Mouse (Mus musculus): Measurements from ENCODE around the gene Dlg5.

The Dlg5 gene

GRCm38 (mm10) chr14:24132092-24132491 is 113.6 kb downstream of the Dlg5 start:
- no peak for DNase-seq (ENCODE audit: extremely low read depth, low read depth)

DNA sequence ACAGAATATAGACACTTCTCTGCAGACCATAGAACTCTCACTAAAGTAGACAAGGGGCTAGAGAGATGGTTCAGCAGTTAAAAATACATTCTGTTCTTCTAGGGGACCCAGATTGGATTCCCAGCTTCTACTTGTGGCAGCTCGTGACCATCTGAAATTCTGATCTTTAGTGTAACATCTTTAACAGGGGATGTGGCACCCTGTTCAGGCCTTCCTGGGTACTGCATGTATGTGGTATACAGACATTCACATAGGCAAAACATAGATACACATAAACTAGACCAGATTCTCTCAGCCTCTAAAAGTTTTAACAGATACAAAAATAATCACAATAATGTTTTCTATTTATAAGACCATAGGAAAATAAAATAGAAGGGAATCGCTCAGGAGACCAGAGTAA is 120.7 kb downstream of the Dlg5 start:
- no peak for DNase-seq (ENCODE audit: extremely low read depth, low read depth)

- no peak for DNase-seq (ENCODE audit: extremely low read depth, low read depth)
Observed at GRCm38 (mm10) chr14:24124171-24124570, 121.5 kb downstream of the Dlg5 start.

- DNase-seq (ENCODE audit: extremely low read depth, low read depth), result no peak
Observed at GRCm38 (mm10) chr14:24106734-24107133, 139.0 kb downstream of the Dlg5 start.

GRCm38 (mm10) chr14:24098828-24099227 is 146.9 kb downstream of the Dlg5 start:
- no peak for DNase-seq (ENCODE audit: extremely low read depth, low read depth)

GRCm38 (mm10) chr14:24094656-24095055 is 151.1 kb downstream of the Dlg5 start:
- no peak for DNase-seq (ENCODE audit: extremely low read depth, low read depth)

DNA sequence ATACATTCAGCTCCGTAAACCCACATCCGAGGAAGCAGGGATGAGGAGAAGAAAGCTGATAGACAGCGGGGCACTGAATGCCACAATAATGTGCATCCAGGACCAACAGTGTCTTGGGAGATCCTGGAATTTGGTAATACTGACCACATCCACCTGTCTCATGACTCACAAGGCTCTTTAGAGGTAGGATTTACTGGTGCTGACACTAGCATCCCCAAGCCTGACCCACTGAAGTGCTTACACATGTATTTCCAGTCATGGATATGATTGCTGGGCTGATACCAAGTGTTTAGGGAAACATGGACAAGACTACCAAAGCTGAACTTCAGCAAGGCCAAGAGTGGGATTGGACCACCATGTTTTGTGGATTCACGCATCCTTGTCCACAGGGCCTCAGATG is 152.5 kb downstream of the Dlg5 start:
- no peak for DNase-seq (ENCODE audit: extremely low read depth, low read depth)

DNA sequence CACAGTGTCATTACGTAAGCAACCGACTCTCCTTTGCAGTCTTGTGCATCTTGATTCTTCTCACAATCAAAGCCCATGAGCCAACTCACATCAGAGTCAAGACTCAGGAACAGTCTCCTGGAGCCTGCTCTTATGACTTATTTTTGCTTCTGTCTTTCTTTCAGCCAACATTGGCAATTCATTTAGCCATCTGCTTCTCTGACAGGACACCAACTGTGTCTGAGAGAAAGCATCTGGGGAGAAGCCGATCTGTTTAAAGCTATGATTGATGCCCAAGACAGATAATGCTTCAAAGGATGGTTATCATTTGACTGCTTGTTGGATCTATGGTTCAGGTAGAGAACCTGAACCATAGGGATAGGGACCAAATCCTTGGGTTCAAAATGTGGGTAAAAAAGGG is 153.3 kb downstream of the Dlg5 start:
- no peak for DNase-seq (ENCODE audit: extremely low read depth, low read depth)

DNA sequence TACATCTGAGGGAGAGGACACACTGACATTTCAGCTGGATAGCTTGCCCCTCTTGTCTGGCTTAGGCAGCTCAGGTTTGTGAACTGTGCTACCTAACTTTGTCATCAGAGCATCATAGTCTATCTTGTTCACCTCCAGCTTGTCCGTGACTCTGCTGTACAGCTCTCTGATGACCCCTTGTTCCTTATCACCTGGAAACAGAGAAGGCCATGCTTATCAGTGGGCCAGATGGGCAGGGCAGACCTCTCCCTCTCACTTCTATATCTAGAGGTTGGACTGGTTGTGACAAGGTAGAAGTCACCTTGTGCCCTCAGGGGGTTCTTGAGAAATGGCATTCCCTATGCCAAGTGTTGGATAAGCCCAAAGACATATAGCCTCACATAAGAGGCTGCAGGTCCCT is 154.9 kb downstream of the Dlg5 start:
- DNase-seq (ENCODE audit: extremely low read depth, low read depth), result no peak

GRCm38 (mm10) chr14:24089181-24089580 is 156.5 kb downstream of the Dlg5 start:
- no peak for DNase-seq (ENCODE audit: extremely low read depth, low read depth)

DNA sequence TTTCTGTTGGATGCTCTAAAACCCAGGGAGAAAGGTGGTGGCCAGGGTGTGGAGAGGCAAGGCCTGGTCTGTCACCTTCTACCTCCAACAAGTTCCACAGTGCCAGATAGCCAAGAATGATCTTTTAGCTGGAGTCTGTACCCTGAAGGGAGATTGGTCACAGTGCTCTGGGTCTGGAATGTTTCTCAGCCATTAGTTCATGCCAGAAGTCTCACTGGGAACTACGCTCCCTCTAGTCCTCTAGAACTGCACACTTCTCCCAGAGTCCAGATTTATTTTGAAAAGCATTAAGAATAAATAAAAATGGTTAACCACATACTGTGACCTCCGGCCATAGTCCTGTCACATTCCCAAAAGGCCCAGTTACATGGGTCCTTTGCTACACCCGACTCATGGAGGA is 158.3 kb downstream of the Dlg5 start:
- DNase-seq (ENCODE audit: extremely low read depth, low read depth), result no peak

- no peak for DNase-seq (ENCODE audit: extremely low read depth, low read depth)
Observed at GRCm38 (mm10) chr14:24086481-24086880, 159.2 kb downstream of the Dlg5 start.

Measured in MEL-GATA-1-ER (cell line).